Mouse (Mus musculus) G1E (cell line): Measurements from ENCODE around the gene BC034090. TPM values are rescaled to one million over a fixed set of nuclear protein-coding genes. Genes with fewer than 3 reads are reported as not detected.

ENCODE experiments used
- ATAC-seq: 2 replicates; pipeline ENCODE4 v1.8.0; 2016; ENCODE audit warnings: mild to moderate bottlenecking; ENCODE audit not compliant: insufficient number of reproducible peaks, poor library complexity, low FRiP score, severe bottlenecking; ENCODE audit errors: extremely low read depth
- DNase-seq: peaks from one replicate; pipeline ENCODE4 v3.0.0; 2012; ENCODE audit warnings: low spot score
- H3K27me3 ChIP-seq: 2 replicates; pipeline ENCODE4 v1.6.1; 2012; ENCODE audit warnings: mild to moderate bottlenecking, low read length, inconsistent platforms; ENCODE audit not compliant: insufficient read depth
- H3K36me3 ChIP-seq: replicated peaks from 2 replicates; pipeline ENCODE3; 2012; ENCODE audit warnings: mild to moderate bottlenecking, inconsistent platforms
- H3K4me1 ChIP-seq: 2 replicates; pipeline ENCODE4 v1.6.1; 2012; ENCODE audit warnings: low read depth, low read length, inconsistent platforms, mixed read lengths; ENCODE audit not compliant: insufficient read depth
- H3K4me3 ChIP-seq: 2 replicates; pipeline ENCODE4 v1.5.1; 2012; ENCODE audit warnings: low read depth, mild to moderate bottlenecking, inconsistent platforms, low read length, moderate library complexity, mixed read lengths
- H3K9me3 ChIP-seq: replicated peaks from 2 replicates; pipeline ENCODE4 v1.6.1; 2012; ENCODE audit warnings: inconsistent platforms
- CTCF ChIP-seq: IDR thresholded peaks from 2 replicates; pipeline ENCODE4 v1.5.1; 2012; ENCODE audit warnings: low read depth, low read length, inconsistent platforms, mixed read lengths
- GATA1 ChIP-seq: IDR thresholded peaks from 2 replicates; pipeline ENCODE4 v1.6.1; 2012; ENCODE audit warnings: borderline replicate concordance, low read length, inconsistent platforms, mixed read lengths
- GATA2 ChIP-seq: IDR thresholded peaks from 2 replicates; pipeline ENCODE4 v1.6.1; 2012; ENCODE audit warnings: low read depth, low read length, inconsistent platforms, borderline replicate concordance
- POLR2AphosphoS5 ChIP-seq: IDR thresholded peaks from 2 replicates; pipeline ENCODE4 v1.6.1; 2012; ENCODE audit warnings: low read depth, low read length, inconsistent platforms; ENCODE audit not compliant: insufficient replicate concordance
- TAL1 ChIP-seq: conservative IDR thresholded peaks from 2 replicates; pipeline ENCODE4 v1.6.1; 2012; ENCODE audit warnings: low read depth, low read length, inconsistent platforms, mixed read lengths
- polyA plus RNA-seq: library from polyadenylated mRNA; stranded (reverse); fragments of >175 nt; gene quantifications from 2 replicates; pipeline ENCODE4 v1.2.3, GENCODE M21; 2012
- total RNA-seq, 2 experiments: library from RNA; stranded (forward) in 1 of 2; stranded (reverse) in 1 of 2; fragments of 200-1000 nt in 1 of 2; fragments of >200 nt in 1 of 2; fragmentation: Nextera tagmentation in 1 of 2; gene quantifications; 2 replicates each; pipeline ENCODE4 v1.2.3; 2014 to 2017

Gene BC034090
- total and polyA plus RNA-seq, 3 experiments = 0.09 to 0.11 TPM; not detected in 1

- peak overlapping the region; percentile 6; the same call in 1 of the 2 replicates for H3K4me3 ChIP-seq
- DNase-seq (no peak), ATAC-seq (no peak)
- TF ChIP-seq POLR2AphosphoS5 = no peak
- no peak for TF ChIP-seq CTCF
- no peak for TF ChIP-seq GATA1
- TF ChIP-seq GATA2 = 0 out of 2 replicates have a peak, but pooled peaks have one; percentile 23
- TF ChIP-seq TAL1 = no peak
- H3K4me1 ChIP-seq = peaks cover 16% of the 10 kb centered on the region
- peaks cover 43% of the 10 kb centered on the region for H3K36me3 ChIP-seq
- H3K9me3 ChIP-seq = no peaks in the 10 kb centered on the region
- no peaks in the 10 kb centered on the region for H3K27me3 ChIP-seq
Observed at GRCm38 (mm10) chr1:155172895-155173643, 71.2 kb downstream of the BC034090 start.

- Histone ChIP-seq H3K4me1 (peaks cover 18% of the 10 kb centered on the region), H3K36me3 (peaks cover 29% of the 10 kb centered on the region), H3K4me3 (no peak overlapping the region), H3K9me3 (no peaks in the 10 kb centered on the region), H3K27me3 (no peaks in the 10 kb centered on the region)
- ATAC-seq = no peak
- DNase-seq = no peak
- TF ChIP-seq POLR2AphosphoS5 (no peak), CTCF (no peak), GATA1 (no peak), GATA2 (no peak), TAL1 (no peak)
Observed at GRCm38 (mm10) chr1:155169935-155170334, 74.3 kb downstream of the BC034090 start.

DNA sequence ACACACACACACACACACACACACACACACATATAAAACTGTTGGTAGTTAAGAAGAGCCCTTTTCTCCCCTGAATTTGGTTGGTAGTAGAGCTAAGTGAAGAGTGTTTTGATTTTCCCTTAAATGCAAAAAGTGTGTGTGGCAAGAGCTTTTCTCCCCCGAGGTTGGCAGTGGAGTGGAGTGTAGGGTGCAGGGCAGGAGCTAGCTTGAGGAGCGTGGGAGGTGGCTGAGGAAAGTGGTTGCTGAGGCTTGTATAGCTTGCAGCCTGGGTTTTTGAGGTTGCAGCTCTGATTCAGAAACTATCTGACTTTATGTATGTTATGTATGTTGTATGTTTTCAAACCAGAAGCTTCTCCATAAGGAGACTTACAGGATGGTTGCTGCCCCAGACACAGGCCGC lies 76.8 kb downstream of the BC034090 start:
- TF ChIP-seq GATA1 = no peak
- peaks cover 23% of the 10 kb centered on the region for H3K36me3 ChIP-seq
- no peak for ATAC-seq
- no peaks in the 10 kb centered on the region for H3K9me3 ChIP-seq
- DNase-seq = no peak
- H3K4me1 ChIP-seq = peaks cover 10% of the 10 kb centered on the region; the same call in 1 of the 2 replicates
- no peak overlapping the region for H3K4me3 ChIP-seq
- H3K27me3 ChIP-seq = no peaks in the 10 kb centered on the region

Other genes starting within 250 kb of the BC034090 start
- 6.8 and 8.0 TPM in 2 replicates for gene Ier5, start 144.8 kb downstream of the BC034090 start, total RNA-seq (2014; fragmentation: Nextera tagmentation)
- gene Ier5, start 144.8 kb downstream of the BC034090 start, total RNA-seq (2017) = 12.6 and 16.6 TPM in 2 replicates
- gene Ier5, start 144.8 kb downstream of the BC034090 start, polyA plus RNA-seq = 7.8 and 10.7 TPM in 2 replicates
- 3.6 and 4.3 TPM in 2 replicates for gene Mr1, start 97.6 kb downstream of the BC034090 start, total RNA-seq (2014; fragmentation: Nextera tagmentation)
- 2.3 and 3.0 TPM in 2 replicates for gene Mr1, start 97.6 kb downstream of the BC034090 start, total RNA-seq (2017)
- 0.02 and 0.09 TPM in 2 replicates for gene Mr1, start 97.6 kb downstream of the BC034090 start, polyA plus RNA-seq
- 27.5 and 46.3 TPM in 2 replicates for gene Stx6, start 85.7 kb downstream of the BC034090 start, total RNA-seq (2014; fragmentation: Nextera tagmentation)
- gene Stx6, start 85.7 kb downstream of the BC034090 start, total RNA-seq (2017) = 36.0 and 60.5 TPM in 2 replicates
- 117 and 160 TPM in 2 replicates for gene Stx6, start 85.7 kb downstream of the BC034090 start, polyA plus RNA-seq
- gene Xpr1, start 173.0 kb upstream of the BC034090 start, total RNA-seq (2014; fragmentation: Nextera tagmentation) = 176 and 193 TPM in 2 replicates
- 37.0 and 43.4 TPM in 2 replicates for gene Xpr1, start 173.0 kb upstream of the BC034090 start, total RNA-seq (2017)
- gene Xpr1, start 173.0 kb upstream of the BC034090 start, polyA plus RNA-seq = 9.0 and 11.5 TPM in 2 replicates